Mouse (Mus musculus) MEL (cell line): Measurements from ENCODE around the gene Mlh1. TPM values are rescaled to one million over a fixed set of nuclear protein-coding genes. Genes with fewer than 3 reads are reported as not detected.

Experiments
- DNase-seq: peaks from one replicate; pipeline ENCODE4 v3.0.0; 2011; ENCODE audit warnings: low read depth, low spot score
- H3K27ac ChIP-seq: 2 replicates; pipeline ENCODE4 v1.5.1; 2012; ENCODE audit warnings: low read depth, mild to moderate bottlenecking, control low read depth, low read length, moderate library complexity; ENCODE audit not compliant: control insufficient read depth
- H3K27me3 ChIP-seq, 2 experiments: fragments of 150-350 bp in 1 of 2; sonication (generic) in 1 of 2; 2 replicates each; pipeline ENCODE4 v1.6.1; 2012; ENCODE audit warnings: low read length in 2 of 2, mild to moderate bottlenecking in 2 of 2, improper control_type of control experiment in 1 of 2, moderate library complexity in 1 of 2; ENCODE audit not compliant: insufficient read depth in 2 of 2, control insufficient read depth in 1 of 2
- H3K36me3 ChIP-seq, 2 experiments: 2 replicates each; pipeline ENCODE4 v1.6.1; 2012 to 2014; ENCODE audit warnings: low read length in 2 of 2, improper control_type of control experiment in 1 of 2, inconsistent platforms in 1 of 2, mild to moderate bottlenecking in 1 of 2; ENCODE audit not compliant: insufficient read depth in 2 of 2, control insufficient read depth in 1 of 2
- H3K4me1 ChIP-seq, 2 experiments: fragments of 150-350 bp in 1 of 2; sonication (generic) in 1 of 2; 2 replicates each; pipeline ENCODE4 v1.6.1; 2012; ENCODE audit warnings: low read length in 2 of 2, improper control_type of control experiment in 1 of 2, mild to moderate bottlenecking in 1 of 2; ENCODE audit not compliant: insufficient read depth in 2 of 2, control insufficient read depth in 1 of 2
- H3K4me3 ChIP-seq, 2 experiments: fragments of 150-350 bp in 1 of 2; sonication (generic) in 1 of 2; 2 replicates each; pipeline ENCODE4 v1.5.1; 2012; ENCODE audit warnings: low read depth in 2 of 2, low read length in 2 of 2, mild to moderate bottlenecking in 2 of 2, moderate library complexity in 2 of 2, control low read depth in 1 of 2, improper control_type of control experiment in 1 of 2; ENCODE audit not compliant: control insufficient read depth in 1 of 2, insufficient read depth in 1 of 2
- H3K79me2 ChIP-seq: 2 replicates; pipeline ENCODE4 v1.6.1; 2012; ENCODE audit warnings: mild to moderate bottlenecking, low read length, moderate library complexity; ENCODE audit not compliant: control insufficient read depth, poor library complexity, insufficient read depth
- H3K9ac ChIP-seq: 2 replicates; pipeline ENCODE4 v1.6.1; 2012; ENCODE audit warnings: low read depth, mild to moderate bottlenecking, control low read depth, low read length, moderate library complexity; ENCODE audit not compliant: control insufficient read depth, poor library complexity, severe bottlenecking
- H3K9me3 ChIP-seq: fragments of 150-350 bp; sonication (generic); replicated peaks from 2 replicates; pipeline ENCODE4 v1.6.1; 2012; ENCODE audit warnings: mild to moderate bottlenecking, low read length, improper control_type of control experiment, moderate library complexity; ENCODE audit not compliant: insufficient read depth
- BHLHE40 ChIP-seq: IDR thresholded peaks from 2 replicates; pipeline ENCODE4 v1.6.1; 2012; ENCODE audit warnings: low read depth, mild to moderate bottlenecking, inconsistent platforms, low read length, improper control_type of control experiment, borderline replicate concordance
- CHD1 ChIP-seq: IDR thresholded peaks from 2 replicates; pipeline ENCODE4 v1.6.1; 2012; ENCODE audit warnings: low read depth, mild to moderate bottlenecking, inconsistent platforms, low read length, improper control_type of control experiment
- CHD2 ChIP-seq: IDR thresholded peaks from 2 replicates; pipeline ENCODE4 v1.6.1; 2011; ENCODE audit warnings: low read length, improper control_type of control experiment
- CTCF ChIP-seq, 3 experiments: IDR thresholded peaks in 2 of 3; conservative IDR thresholded peaks in 1 of 3; 2 replicates each; pipeline ENCODE4 v1.5.1; 2011 to 2012; ENCODE audit warnings: low read length in 3 of 3, low read depth in 2 of 3, mild to moderate bottlenecking in 2 of 3, improper control_type of control experiment in 1 of 3, inconsistent platforms in 1 of 3, mixed read lengths in 1 of 3, moderate library complexity in 1 of 3; ENCODE audit not compliant: control insufficient read depth in 1 of 3, insufficient read depth in 1 of 3, poor library complexity in 1 of 3, severe bottlenecking in 1 of 3
- E2F4 ChIP-seq: IDR thresholded peaks from 2 replicates; pipeline ENCODE4 v1.6.1; 2011; ENCODE audit warnings: low read depth, low read length, improper control_type of control experiment, borderline replicate concordance
- ELF1 ChIP-seq: IDR thresholded peaks from 2 replicates; pipeline ENCODE4 v1.6.1; 2014; ENCODE audit warnings: low read depth, mild to moderate bottlenecking, inconsistent platforms, low read length, improper control_type of control experiment, moderate library complexity
- EP300 ChIP-seq, 2 experiments: IDR thresholded peaks; 2 replicates each; pipeline ENCODE4 v1.6.1; 2011; ENCODE audit warnings: improper control_type of control experiment in 2 of 2, low read length in 2 of 2, low read depth in 1 of 2, mild to moderate bottlenecking in 1 of 2
- ETS1 ChIP-seq: IDR thresholded peaks from 2 replicates; pipeline ENCODE4 v1.6.1; 2012; ENCODE audit warnings: low read depth, mild to moderate bottlenecking, inconsistent platforms, low read length, improper control_type of control experiment, moderate library complexity
- GABPA ChIP-seq: IDR thresholded peaks from 2 replicates; pipeline ENCODE4 v1.6.1; 2012; ENCODE audit warnings: low read depth, mild to moderate bottlenecking, inconsistent platforms, low read length, improper control_type of control experiment, moderate library complexity
- GATA1 ChIP-seq: IDR thresholded peaks from 2 replicates; pipeline ENCODE4 v1.6.1; 2011; ENCODE audit warnings: low read depth, low read length, improper control_type of control experiment
- HCFC1 ChIP-seq: IDR thresholded peaks from 2 replicates; pipeline ENCODE4 v1.6.1; 2012; ENCODE audit warnings: low read depth, mild to moderate bottlenecking, inconsistent platforms, low read length, improper control_type of control experiment, moderate library complexity
- JUND ChIP-seq: IDR thresholded peaks from 2 replicates; pipeline ENCODE4 v1.6.1; 2011; ENCODE audit warnings: low read depth, mild to moderate bottlenecking, improper control_type of control experiment, low read length
- KAT2A ChIP-seq: conservative IDR thresholded peaks from 2 replicates; pipeline ENCODE4 v1.6.1; 2012; ENCODE audit warnings: low read depth, low read length, improper control_type of control experiment, inconsistent platforms
- MAFK ChIP-seq: IDR thresholded peaks from 2 replicates; pipeline ENCODE4 v1.6.1; 2011; ENCODE audit warnings: low read depth, mild to moderate bottlenecking, low read length, improper control_type of control experiment, borderline replicate concordance
- MAX ChIP-seq: IDR thresholded peaks from 2 replicates; pipeline ENCODE4 v1.6.1; 2011; ENCODE audit warnings: low read length, improper control_type of control experiment
- MAZ ChIP-seq: IDR thresholded peaks from 2 replicates; pipeline ENCODE4 v1.6.1; 2012; ENCODE audit warnings: low read depth, mild to moderate bottlenecking, inconsistent platforms, low read length, improper control_type of control experiment
- MEF2A ChIP-seq: IDR thresholded peaks from 2 replicates; pipeline ENCODE4 v1.6.1; 2014; ENCODE audit warnings: low read depth, mild to moderate bottlenecking, inconsistent platforms, low read length, improper control_type of control experiment; ENCODE audit not compliant: poor library complexity, insufficient replicate concordance, severe bottlenecking; ENCODE audit errors: extremely low read depth
- MXI1 ChIP-seq: IDR thresholded peaks from 2 replicates; pipeline ENCODE4 v1.6.1; 2011; ENCODE audit warnings: mild to moderate bottlenecking, low read depth, low read length, improper control_type of control experiment
- MYB ChIP-seq: IDR thresholded peaks from 2 replicates; pipeline ENCODE4 v1.6.1; 2011; ENCODE audit warnings: mild to moderate bottlenecking, low read depth, low read length, improper control_type of control experiment
- MYC ChIP-seq: IDR thresholded peaks from 2 replicates; pipeline ENCODE4 v1.6.1; 2011; ENCODE audit warnings: low read depth, mild to moderate bottlenecking, low read length, improper control_type of control experiment, moderate library complexity
- NELFE ChIP-seq: IDR thresholded peaks from 2 replicates; pipeline ENCODE4 v1.6.1; 2011; ENCODE audit warnings: low read depth, low read length, improper control_type of control experiment
- NRF1 ChIP-seq: IDR thresholded peaks from 2 replicates; pipeline ENCODE4 v1.6.1; 2014; ENCODE audit warnings: low read depth, mild to moderate bottlenecking, inconsistent platforms, low read length, improper control_type of control experiment, moderate library complexity; ENCODE audit not compliant: poor library complexity, insufficient read depth, severe bottlenecking
- POLR2A ChIP-seq, 2 experiments: IDR thresholded peaks; 2 replicates each; pipeline ENCODE4 v1.6.1; 2011 to 2012; ENCODE audit warnings: low read length in 2 of 2, mild to moderate bottlenecking in 2 of 2, control low read depth in 1 of 2, improper control_type of control experiment in 1 of 2, low read depth in 1 of 2, moderate library complexity in 1 of 2; ENCODE audit not compliant: control insufficient read depth in 1 of 2, insufficient read depth in 1 of 2, poor library complexity in 1 of 2
- POLR2AphosphoS2 ChIP-seq: IDR thresholded peaks from 2 replicates; pipeline ENCODE4 v1.6.1; 2011; ENCODE audit warnings: low read length, improper control_type of control experiment
- POLR2AphosphoS5 ChIP-seq: IDR thresholded peaks from 2 replicates; pipeline ENCODE4 v1.6.1; 2012; ENCODE audit warnings: low read depth, borderline replicate concordance, mild to moderate bottlenecking, inconsistent platforms, low read length, moderate library complexity, mixed read lengths
- RCOR1 ChIP-seq: IDR thresholded peaks from 2 replicates; pipeline ENCODE4 v1.6.1; 2012; ENCODE audit warnings: low read depth, mild to moderate bottlenecking, inconsistent platforms, low read length, improper control_type of control experiment
- SIN3A ChIP-seq: IDR thresholded peaks from 2 replicates; pipeline ENCODE4 v1.6.1; 2012; ENCODE audit warnings: low read length, improper control_type of control experiment, inconsistent platforms
- SMC3 ChIP-seq: IDR thresholded peaks from 2 replicates; pipeline ENCODE4 v1.6.1; 2011; ENCODE audit warnings: low read depth, low read length, improper control_type of control experiment
- TAL1 ChIP-seq: IDR thresholded peaks from 2 replicates; pipeline ENCODE4 v1.6.1; 2012; ENCODE audit warnings: mild to moderate bottlenecking, inconsistent platforms, low read length, moderate library complexity, mixed read lengths
- TBP ChIP-seq: IDR thresholded peaks from 2 replicates; pipeline ENCODE4 v1.8.0; 2011; ENCODE audit warnings: low read depth, low read length, improper control_type of control experiment
- TCF12 ChIP-seq: IDR thresholded peaks from 2 replicates; pipeline ENCODE4 v1.6.1; 2014; ENCODE audit warnings: low read depth, mild to moderate bottlenecking, inconsistent platforms, low read length, improper control_type of control experiment, moderate library complexity
- UBTF ChIP-seq: IDR thresholded peaks from 2 replicates; pipeline ENCODE4 v1.6.1; 2012; ENCODE audit warnings: low read depth, mild to moderate bottlenecking, inconsistent platforms, low read length, improper control_type of control experiment, moderate library complexity, borderline replicate concordance; ENCODE audit not compliant: insufficient read depth
- USF1 ChIP-seq: IDR thresholded peaks from 2 replicates; pipeline ENCODE4 v1.6.1; 2014; ENCODE audit warnings: low read depth, mild to moderate bottlenecking, inconsistent platforms, low read length, improper control_type of control experiment, moderate library complexity
- USF2 ChIP-seq, 2 experiments: IDR thresholded peaks; 2 replicates each; pipeline ENCODE4 v1.6.1; 2011 to 2012; ENCODE audit warnings: improper control_type of control experiment in 2 of 2, low read length in 2 of 2, borderline replicate concordance in 1 of 2, inconsistent platforms in 1 of 2, low read depth in 1 of 2, mild to moderate bottlenecking in 1 of 2; ENCODE audit not compliant: insufficient read depth in 1 of 2
- ZC3H11A ChIP-seq: IDR thresholded peaks from 2 replicates; pipeline ENCODE4 v1.6.1; 2012; ENCODE audit warnings: low read depth, mild to moderate bottlenecking, inconsistent platforms, low read length, improper control_type of control experiment
- ZKSCAN1 ChIP-seq: IDR thresholded peaks from 2 replicates; pipeline ENCODE4 v1.6.1; 2012; ENCODE audit warnings: low read depth, mild to moderate bottlenecking, inconsistent platforms, low read length, improper control_type of control experiment, moderate library complexity
- ZMIZ1 ChIP-seq: IDR thresholded peaks from 2 replicates; pipeline ENCODE4 v1.6.1; 2012; ENCODE audit warnings: low read depth, mild to moderate bottlenecking, inconsistent platforms, low read length, improper control_type of control experiment, moderate library complexity
- ZNF384 ChIP-seq: IDR thresholded peaks from 2 replicates; pipeline ENCODE4 v1.6.1; 2012; ENCODE audit warnings: low read depth, mild to moderate bottlenecking, inconsistent platforms, low read length, improper control_type of control experiment
- polyA plus RNA-seq, 2 experiments: library from polyadenylated mRNA; stranded (reverse) in 1 of 2; unstranded in 1 of 2; fragments of >175 nt in 1 of 2; fragments of >200 nt in 1 of 2; gene quantifications; 2 replicates each; pipeline versions ENCODE4 v1.2.1 to v1.2.4; 2012; ENCODE audit warnings: low replicate concordance in 2 of 2, low read depth in 1 of 2; ENCODE audit not compliant: insufficient read length in 2 of 2, insufficient read depth in 1 of 2, missing spikeins in 1 of 2
- total RNA-seq: library from RNA; depleted of rRNA; stranded (reverse); fragments of 300-350 nt; gene quantifications from 2 replicates; pipeline ENCODE4 v1.2.3, GENCODE M21; 2012

The Mlh1 gene
- total and polyA plus RNA-seq, 3 experiments: 21.8 to 31.7 TPM; not detected in 1

- Histone ChIP-seq H3K9me3 (no peaks in the 10 kb centered on the region), H3K27ac (peak overlapping the region; percentile 55), H3K9ac (no peak overlapping the region), H3K27me3 (no peaks in the 10 kb centered on the region), H3K4me1 (peaks cover 17 to 19% of the 10 kb centered on the region in 2 experiments), H3K4me3 (no peak overlapping the region), H3K79me2 (no peaks in the 10 kb centered on the region), H3K36me3 (peaks cover 0 to 30% of the 10 kb centered on the region in 2 experiments; a peak in 2 of 4 replicates)
- peak; percentile 23 for DNase-seq
- TF ChIP-seq MAZ (no peak), CHD1 (no peak), ZMIZ1 (no peak), HCFC1 (no peak), TAL1 (no peak), GATA1 (peak; percentile 74), ZC3H11A (no peak), CTCF (IDR thresholded peaks at IDR 0.05 in 2 of 3, conservative IDR thresholded peaks at IDR 0.05 in 1 of 3; ENCODE audit: control insufficient read depth in 1 of 3, insufficient read depth in 1 of 3, low read depth in 2 of 3, low read length in 3 of 3, poor library complexity in 1 of 3, severe bottlenecking in 1 of 3) (no peak), BHLHE40 (no peak), SIN3A (no peak), JUND (no peak), MEF2A (0 out of 2 replicates have a peak, but pooled peaks have one; percentile 35), MYC (no peak), TCF12 (peak; percentile 46; the same call in 1 of the 2 replicates), GABPA (no peak), USF1 (no peak), ZKSCAN1 (no peak), E2F4 (no peak), MXI1 (no peak), USF2 (IDR thresholded peaks at IDR 0.05; ENCODE audit: borderline replicate concordance in 1 of 2, insufficient read depth in 1 of 2, low read depth in 1 of 2, low read length in 2 of 2) (no peak), RCOR1 (no peak), KAT2A (no peak), TBP (no peak), EP300 (IDR thresholded peaks at IDR 0.05; ENCODE audit: low read depth in 1 of 2, low read length in 2 of 2) (peak; percentile 56 to 81), CHD2 (no peak), ELF1 (no peak), ZNF384 (peak; percentile 88), NRF1 (no peak), SMC3 (no peak), MAX (no peak), MYB (no peak), MAFK (peak; percentile 68), UBTF (no peak), ETS1 (peak; percentile 58), NELFE (no peak), POLR2AphosphoS2 (no peak), POLR2AphosphoS5 (no peak), POLR2A (IDR thresholded peaks at IDR 0.05; ENCODE audit: control insufficient read depth in 1 of 2, insufficient read depth in 1 of 2, low read depth in 1 of 2, low read length in 2 of 2, poor library complexity in 1 of 2) (no peak)
Observed at GRCm38 (mm10) chr9:111198332-111198731, 73.3 kb downstream of the Mlh1 start.
